Mouse (Mus musculus) MEL (cell line): ENCODE measurements around the gene Mlxip. TPM values are rescaled to one million over a fixed set of nuclear protein-coding genes. Genes with fewer than 3 reads are reported as not detected.

Source experiments
- DNase-seq: peaks from one replicate; pipeline ENCODE4 v3.0.0; 2011; ENCODE audit warnings: low read depth, low spot score
- H3K27ac ChIP-seq: 2 replicates; pipeline ENCODE4 v1.5.1; 2012; ENCODE audit warnings: low read depth, mild to moderate bottlenecking, control low read depth, low read length, moderate library complexity; ENCODE audit not compliant: control insufficient read depth
- H3K27me3 ChIP-seq, 2 experiments: fragments of 150-350 bp in 1 of 2; sonication (generic) in 1 of 2; 2 replicates each; pipeline ENCODE4 v1.6.1; 2012; ENCODE audit warnings: low read length in 2 of 2, mild to moderate bottlenecking in 2 of 2, improper control_type of control experiment in 1 of 2, moderate library complexity in 1 of 2; ENCODE audit not compliant: insufficient read depth in 2 of 2, control insufficient read depth in 1 of 2
- H3K36me3 ChIP-seq, 2 experiments: 2 replicates each; pipeline ENCODE4 v1.6.1; 2012 to 2014; ENCODE audit warnings: low read length in 2 of 2, improper control_type of control experiment in 1 of 2, inconsistent platforms in 1 of 2, mild to moderate bottlenecking in 1 of 2; ENCODE audit not compliant: insufficient read depth in 2 of 2, control insufficient read depth in 1 of 2
- H3K4me1 ChIP-seq, 2 experiments: fragments of 150-350 bp in 1 of 2; sonication (generic) in 1 of 2; 2 replicates each; pipeline ENCODE4 v1.6.1; 2012; ENCODE audit warnings: low read length in 2 of 2, improper control_type of control experiment in 1 of 2, mild to moderate bottlenecking in 1 of 2; ENCODE audit not compliant: insufficient read depth in 2 of 2, control insufficient read depth in 1 of 2
- H3K4me3 ChIP-seq, 2 experiments: fragments of 150-350 bp in 1 of 2; sonication (generic) in 1 of 2; 2 replicates each; pipeline ENCODE4 v1.5.1; 2012; ENCODE audit warnings: low read depth in 2 of 2, low read length in 2 of 2, mild to moderate bottlenecking in 2 of 2, moderate library complexity in 2 of 2, control low read depth in 1 of 2, improper control_type of control experiment in 1 of 2; ENCODE audit not compliant: control insufficient read depth in 1 of 2, insufficient read depth in 1 of 2
- H3K79me2 ChIP-seq: 2 replicates; pipeline ENCODE4 v1.6.1; 2012; ENCODE audit warnings: mild to moderate bottlenecking, low read length, moderate library complexity; ENCODE audit not compliant: control insufficient read depth, poor library complexity, insufficient read depth
- H3K9ac ChIP-seq: 2 replicates; pipeline ENCODE4 v1.6.1; 2012; ENCODE audit warnings: low read depth, mild to moderate bottlenecking, control low read depth, low read length, moderate library complexity; ENCODE audit not compliant: control insufficient read depth, poor library complexity, severe bottlenecking
- H3K9me3 ChIP-seq: fragments of 150-350 bp; sonication (generic); replicated peaks from 2 replicates; pipeline ENCODE4 v1.6.1; 2012; ENCODE audit warnings: mild to moderate bottlenecking, low read length, improper control_type of control experiment, moderate library complexity; ENCODE audit not compliant: insufficient read depth
- CHD1 ChIP-seq: IDR thresholded peaks from 2 replicates; pipeline ENCODE4 v1.6.1; 2012; ENCODE audit warnings: low read depth, mild to moderate bottlenecking, inconsistent platforms, low read length, improper control_type of control experiment
- CHD2 ChIP-seq: IDR thresholded peaks from 2 replicates; pipeline ENCODE4 v1.6.1; 2011; ENCODE audit warnings: low read length, improper control_type of control experiment
- CTCF ChIP-seq, 3 experiments: IDR thresholded peaks in 2 of 3; conservative IDR thresholded peaks in 1 of 3; 2 replicates each; pipeline ENCODE4 v1.5.1; 2011 to 2012; ENCODE audit warnings: low read length in 3 of 3, low read depth in 2 of 3, mild to moderate bottlenecking in 2 of 3, improper control_type of control experiment in 1 of 3, inconsistent platforms in 1 of 3, mixed read lengths in 1 of 3, moderate library complexity in 1 of 3; ENCODE audit not compliant: control insufficient read depth in 1 of 3, insufficient read depth in 1 of 3, poor library complexity in 1 of 3, severe bottlenecking in 1 of 3
- ETS1 ChIP-seq: IDR thresholded peaks from 2 replicates; pipeline ENCODE4 v1.6.1; 2012; ENCODE audit warnings: low read depth, mild to moderate bottlenecking, inconsistent platforms, low read length, improper control_type of control experiment, moderate library complexity
- GABPA ChIP-seq: IDR thresholded peaks from 2 replicates; pipeline ENCODE4 v1.6.1; 2012; ENCODE audit warnings: low read depth, mild to moderate bottlenecking, inconsistent platforms, low read length, improper control_type of control experiment, moderate library complexity
- GATA1 ChIP-seq: IDR thresholded peaks from 2 replicates; pipeline ENCODE4 v1.6.1; 2011; ENCODE audit warnings: low read depth, low read length, improper control_type of control experiment
- MAFK ChIP-seq: IDR thresholded peaks from 2 replicates; pipeline ENCODE4 v1.6.1; 2011; ENCODE audit warnings: low read depth, mild to moderate bottlenecking, low read length, improper control_type of control experiment, borderline replicate concordance
- MAX ChIP-seq: IDR thresholded peaks from 2 replicates; pipeline ENCODE4 v1.6.1; 2011; ENCODE audit warnings: low read length, improper control_type of control experiment
- MAZ ChIP-seq: IDR thresholded peaks from 2 replicates; pipeline ENCODE4 v1.6.1; 2012; ENCODE audit warnings: low read depth, mild to moderate bottlenecking, inconsistent platforms, low read length, improper control_type of control experiment
- MEF2A ChIP-seq: IDR thresholded peaks from 2 replicates; pipeline ENCODE4 v1.6.1; 2014; ENCODE audit warnings: low read depth, mild to moderate bottlenecking, inconsistent platforms, low read length, improper control_type of control experiment; ENCODE audit not compliant: poor library complexity, insufficient replicate concordance, severe bottlenecking; ENCODE audit errors: extremely low read depth
- NELFE ChIP-seq: IDR thresholded peaks from 2 replicates; pipeline ENCODE4 v1.6.1; 2011; ENCODE audit warnings: low read depth, low read length, improper control_type of control experiment
- RCOR1 ChIP-seq: IDR thresholded peaks from 2 replicates; pipeline ENCODE4 v1.6.1; 2012; ENCODE audit warnings: low read depth, mild to moderate bottlenecking, inconsistent platforms, low read length, improper control_type of control experiment
- SIN3A ChIP-seq: IDR thresholded peaks from 2 replicates; pipeline ENCODE4 v1.6.1; 2012; ENCODE audit warnings: low read length, improper control_type of control experiment, inconsistent platforms
- USF1 ChIP-seq: IDR thresholded peaks from 2 replicates; pipeline ENCODE4 v1.6.1; 2014; ENCODE audit warnings: low read depth, mild to moderate bottlenecking, inconsistent platforms, low read length, improper control_type of control experiment, moderate library complexity
- USF2 ChIP-seq, 2 experiments: IDR thresholded peaks; 2 replicates each; pipeline ENCODE4 v1.6.1; 2011 to 2012; ENCODE audit warnings: improper control_type of control experiment in 2 of 2, low read length in 2 of 2, borderline replicate concordance in 1 of 2, inconsistent platforms in 1 of 2, low read depth in 1 of 2, mild to moderate bottlenecking in 1 of 2; ENCODE audit not compliant: insufficient read depth in 1 of 2
- ZKSCAN1 ChIP-seq: IDR thresholded peaks from 2 replicates; pipeline ENCODE4 v1.6.1; 2012; ENCODE audit warnings: low read depth, mild to moderate bottlenecking, inconsistent platforms, low read length, improper control_type of control experiment, moderate library complexity
- polyA plus RNA-seq, 2 experiments: library from polyadenylated mRNA; stranded (reverse) in 1 of 2; unstranded in 1 of 2; fragments of >175 nt in 1 of 2; fragments of >200 nt in 1 of 2; gene quantifications; 2 replicates each; pipeline versions ENCODE4 v1.2.1 to v1.2.4; 2012; ENCODE audit warnings: low replicate concordance in 2 of 2, low read depth in 1 of 2; ENCODE audit not compliant: insufficient read length in 2 of 2, insufficient read depth in 1 of 2, missing spikeins in 1 of 2
- total RNA-seq: library from RNA; depleted of rRNA; stranded (reverse); fragments of 300-350 nt; gene quantifications from 2 replicates; pipeline ENCODE4 v1.2.3, GENCODE M21; 2012

Gene Mlxip
- total and polyA plus RNA-seq, 3 experiments, result 5.2 to 21.9 TPM; not detected in 1

- no peak overlapping the region for H3K4me3 ChIP-seq
- H3K4me1 ChIP-seq, result no peaks in the 10 kb centered on the region
- peaks cover 0 to 7% of the 10 kb centered on the region in 2 experiments; a peak in 2 of 4 replicates for H3K36me3 ChIP-seq
- H3K9ac ChIP-seq, result no peak overlapping the region
- no peaks in the 10 kb centered on the region for H3K9me3 ChIP-seq
- no peak for DNase-seq
- no peak overlapping the region for H3K27ac ChIP-seq
- no peak for TF ChIP-seq ETS1
- TF ChIP-seq MAZ, result no peak
- TF ChIP-seq CHD1, result no peak
- TF ChIP-seq GABPA, result no peak
- no peak for TF ChIP-seq GATA1
- TF ChIP-seq SIN3A, result no peak
- TF ChIP-seq ZKSCAN1, result no peak
- TF ChIP-seq USF1, result no peak
- H3K27me3 ChIP-seq, result no peaks in the 10 kb centered on the region
- no peaks in the 10 kb centered on the region for H3K79me2 ChIP-seq
Observed at GRCm38 (mm10) chr5:123406952-123407351, 12.4 kb downstream of the Mlxip start.

- Histone ChIP-seq H3K27me3 (no peaks in the 10 kb centered on the region), H3K79me2 (no peaks in the 10 kb centered on the region), H3K4me3 (no peak overlapping the region), H3K4me1 (no peaks in the 10 kb centered on the region), H3K27ac (no peak overlapping the region), H3K9me3 (no peaks in the 10 kb centered on the region)
- no peak for DNase-seq
- TF ChIP-seq GABPA (no peak), MAFK (no peak), MEF2A (no peak), CTCF (IDR thresholded peaks at IDR 0.05 in 2 of 3, conservative IDR thresholded peaks at IDR 0.05 in 1 of 3; ENCODE audit: control insufficient read depth in 1 of 3, insufficient read depth in 1 of 3, low read depth in 2 of 3, low read length in 3 of 3, poor library complexity in 1 of 3, severe bottlenecking in 1 of 3) (no peak), USF2 (IDR thresholded peaks at IDR 0.05; ENCODE audit: borderline replicate concordance in 1 of 2, insufficient read depth in 1 of 2, low read depth in 1 of 2, low read length in 2 of 2) (no peak), RCOR1 (no peak), MAX (no peak), CHD2 (no peak), SIN3A (no peak), NELFE (no peak)
- TF ChIP-seq, all 39 proteins: peak for 0
- H3K36me3 ChIP-seq, result peaks cover 0 to 7% of the 10 kb centered on the region in 2 experiments; a peak in 2 of 4 replicates
- H3K9ac ChIP-seq, result no peak overlapping the region
Observed at GRCm38 (mm10) chr5:123408176-123408575, 13.6 kb downstream of the Mlxip start.
